Mouse (Mus musculus): ENCODE results near the gene Sh3bgrl2. TPM values are rescaled to one million over a fixed set of nuclear protein-coding genes. Genes with fewer than 3 reads are reported as not detected.
A peak's percentile ranks its signal among the peaks of the same experiment; 100 is the strongest.

Sh3bgrl2 gene
- polyA plus RNA-seq, 1 experiment from 2014 or later, result 13.2 TPM

DNA sequence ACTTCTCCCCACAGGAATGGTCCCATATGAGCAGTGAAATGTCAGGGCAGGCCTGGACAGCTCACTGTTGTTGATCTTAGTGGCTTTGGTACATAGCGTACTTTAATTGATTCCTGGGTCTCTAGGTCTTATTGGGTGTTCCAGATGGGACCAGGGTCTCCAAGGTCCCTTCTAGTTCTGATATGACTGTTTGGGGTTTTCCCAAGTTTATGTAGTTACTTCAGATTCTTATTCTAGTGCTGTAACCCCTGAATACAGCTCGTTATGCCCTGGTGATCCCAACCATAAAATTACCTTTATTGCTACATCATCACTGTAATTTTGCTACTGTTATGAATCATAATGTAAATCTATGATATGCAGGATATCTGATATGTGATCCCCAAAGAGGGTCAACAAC, 98.1 kb downstream of the Sh3bgrl2 start:
- no peaks in the 10 kb centered on the region for H3K9me3 ChIP-seq (ENCODE audit: control insufficient read depth, low read length)
- WGBS, result 87% methylated on average over 2 of the region's 2 CpGs
- H3K4me3 ChIP-seq (ENCODE audit: low read depth, low read length), result no peak overlapping the region
- H3K9ac ChIP-seq (ENCODE audit: low read length), result no peak overlapping the region
- H3K4me2 ChIP-seq (ENCODE audit: low read depth, low read length, severe bottlenecking), result no peak overlapping the region
- H3K27ac ChIP-seq (ENCODE audit: low read depth, low read length), result no peak overlapping the region
- H3K4me1 ChIP-seq (replicated peaks; ENCODE audit: control insufficient read depth, insufficient read depth, low read length), result peaks cover 5% of the 10 kb centered on the region; the same call in 1 of the 2 replicates
- no peaks in the 10 kb centered on the region for H3K27me3 ChIP-seq (ENCODE audit: control insufficient read depth, insufficient read depth, low read length)
- ATAC-seq (replicated peaks; ENCODE audit: low FRiP score), result no peak
- no peak for DNase-seq (ENCODE audit: low spot score)
- H3K36me3 ChIP-seq (ENCODE audit: control insufficient read depth, insufficient read depth, low read length), result no peaks in the 10 kb centered on the region

DNA sequence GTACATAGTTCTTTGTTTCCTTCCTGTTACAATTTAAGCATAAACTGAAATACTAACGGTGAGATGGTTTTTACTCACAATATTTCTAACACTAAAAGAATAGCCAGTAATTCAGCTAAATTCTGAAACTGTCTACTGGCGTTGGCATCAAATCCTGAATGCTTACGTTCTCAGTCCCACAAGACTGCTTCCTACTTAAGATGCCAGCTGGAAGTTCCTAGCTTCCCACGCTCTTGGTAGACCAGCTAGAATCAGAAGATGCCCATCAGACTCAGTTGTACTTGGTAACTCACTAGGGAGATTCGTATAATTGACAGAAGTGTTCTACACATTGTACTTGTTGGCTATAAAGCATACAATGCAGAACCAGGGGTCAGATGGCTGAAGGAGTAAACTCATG, 98.6 kb downstream of the Sh3bgrl2 start:
- Histone ChIP-seq H3K4me2 (ENCODE audit: low read depth, low read length, severe bottlenecking) (no peak overlapping the region), H3K36me3 (ENCODE audit: control insufficient read depth, insufficient read depth, low read length) (no peaks in the 10 kb centered on the region), H3K9ac (ENCODE audit: low read length) (no peak overlapping the region), H3K4me1 (replicated peaks; ENCODE audit: control insufficient read depth, insufficient read depth, low read length) (peaks cover 5% of the 10 kb centered on the region; the same call in 1 of the 2 replicates), H3K27ac (ENCODE audit: low read depth, low read length) (no peak overlapping the region), H3K27me3 (ENCODE audit: control insufficient read depth, insufficient read depth, low read length) (no peaks in the 10 kb centered on the region), H3K9me3 (ENCODE audit: control insufficient read depth, low read length) (no peaks in the 10 kb centered on the region), H3K4me3 (ENCODE audit: low read depth, low read length) (no peak overlapping the region)
- ATAC-seq (replicated peaks; ENCODE audit: low FRiP score) (no peak), DNase-seq (ENCODE audit: low spot score) (no peak)
- WGBS, result 92% methylated on average over 5 of the region's 5 CpGs

- no peak overlapping the region for H3K4me3 ChIP-seq (ENCODE audit: low read depth, low read length)
- H3K27ac ChIP-seq (ENCODE audit: low read depth, low read length), result peak overlapping the region; percentile 54
- peaks cover 5% of the 10 kb centered on the region; the same call in 1 of the 2 replicates for H3K4me1 ChIP-seq (replicated peaks; ENCODE audit: control insufficient read depth, insufficient read depth, low read length)
- no peak overlapping the region for H3K4me2 ChIP-seq (ENCODE audit: low read depth, low read length, severe bottlenecking)
- no peak overlapping the region for H3K9ac ChIP-seq (ENCODE audit: low read length)
- H3K27me3 ChIP-seq (ENCODE audit: control insufficient read depth, insufficient read depth, low read length), result no peaks in the 10 kb centered on the region
- H3K36me3 ChIP-seq (ENCODE audit: control insufficient read depth, insufficient read depth, low read length), result no peaks in the 10 kb centered on the region
- no peaks in the 10 kb centered on the region for H3K9me3 ChIP-seq (ENCODE audit: control insufficient read depth, low read length)
- 24% methylated on average over 7 of the region's 7 CpGs for WGBS
- DNase-seq (ENCODE audit: low spot score) (peak; percentile 49), ATAC-seq (replicated peaks; ENCODE audit: low FRiP score) (no peak)
These were observed 100.0 kb downstream of the Sh3bgrl2 start for GRCm38 (mm10) chr9:83647919-83648705.

DNA sequence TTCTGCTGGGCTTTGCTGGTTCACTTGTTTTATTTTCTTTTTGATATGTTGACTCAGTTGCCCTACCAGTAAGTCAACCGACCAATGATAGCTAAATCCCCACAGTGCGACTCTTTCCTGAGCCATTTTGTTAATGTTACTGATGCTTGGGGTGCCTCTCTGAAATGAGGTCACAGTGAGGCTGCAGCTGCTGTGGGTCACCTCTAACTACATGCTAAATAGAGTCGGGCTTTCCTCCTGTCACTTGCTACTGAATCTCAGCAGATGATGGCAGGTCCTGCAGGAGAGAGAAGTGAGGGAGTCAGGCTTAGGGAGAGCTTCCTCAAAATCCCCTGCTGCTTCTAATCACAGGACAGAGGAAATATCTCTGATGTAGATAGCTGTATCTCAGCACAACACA, 100.6 kb downstream of the Sh3bgrl2 start:
- H3K9ac ChIP-seq (ENCODE audit: low read length), result no peak overlapping the region
- ATAC-seq (replicated peaks; ENCODE audit: low FRiP score) (0 out of 2 replicates have a peak, but pooled peaks have one; percentile 28), DNase-seq (ENCODE audit: low spot score) (peak; percentile 32)
- no peaks in the 10 kb centered on the region for H3K36me3 ChIP-seq (ENCODE audit: control insufficient read depth, insufficient read depth, low read length)
- 33% methylated on average over 3 of the region's 3 CpGs for WGBS
- H3K9me3 ChIP-seq (ENCODE audit: control insufficient read depth, low read length), result no peaks in the 10 kb centered on the region
- peak overlapping the region; percentile 54; the same call in 1 of the 2 replicates for H3K27ac ChIP-seq (ENCODE audit: low read depth, low read length)
- peaks cover 5% of the 10 kb centered on the region; the same call in 1 of the 2 replicates for H3K4me1 ChIP-seq (replicated peaks; ENCODE audit: control insufficient read depth, insufficient read depth, low read length)
- H3K4me2 ChIP-seq (ENCODE audit: low read depth, low read length, severe bottlenecking), result no peak overlapping the region
- no peaks in the 10 kb centered on the region for H3K27me3 ChIP-seq (ENCODE audit: control insufficient read depth, insufficient read depth, low read length)
- H3K4me3 ChIP-seq (ENCODE audit: low read depth, low read length), result no peak overlapping the region

DNA sequence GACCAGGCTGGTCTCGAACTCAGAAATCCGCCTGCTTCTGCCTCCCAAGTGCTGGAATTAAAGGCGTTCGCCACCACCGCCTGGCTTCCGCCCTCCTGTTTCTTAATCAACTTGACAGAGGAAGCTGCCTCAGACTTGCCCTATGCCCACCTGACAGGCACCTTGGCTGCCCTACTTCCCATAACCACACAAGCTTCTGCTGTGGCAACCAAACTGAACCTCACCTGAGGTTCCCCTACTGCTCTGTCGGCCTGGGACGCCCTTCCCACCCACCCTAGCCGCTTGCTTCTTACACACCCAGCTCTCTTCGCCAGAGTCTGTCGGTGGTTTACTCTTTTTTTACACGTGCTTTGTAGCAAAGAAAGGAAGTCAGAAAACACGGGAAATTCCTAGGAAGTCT, 103.9 kb downstream of the Sh3bgrl2 start:
- ATAC-seq (replicated peaks; ENCODE audit: low FRiP score), result no peak

DNA sequence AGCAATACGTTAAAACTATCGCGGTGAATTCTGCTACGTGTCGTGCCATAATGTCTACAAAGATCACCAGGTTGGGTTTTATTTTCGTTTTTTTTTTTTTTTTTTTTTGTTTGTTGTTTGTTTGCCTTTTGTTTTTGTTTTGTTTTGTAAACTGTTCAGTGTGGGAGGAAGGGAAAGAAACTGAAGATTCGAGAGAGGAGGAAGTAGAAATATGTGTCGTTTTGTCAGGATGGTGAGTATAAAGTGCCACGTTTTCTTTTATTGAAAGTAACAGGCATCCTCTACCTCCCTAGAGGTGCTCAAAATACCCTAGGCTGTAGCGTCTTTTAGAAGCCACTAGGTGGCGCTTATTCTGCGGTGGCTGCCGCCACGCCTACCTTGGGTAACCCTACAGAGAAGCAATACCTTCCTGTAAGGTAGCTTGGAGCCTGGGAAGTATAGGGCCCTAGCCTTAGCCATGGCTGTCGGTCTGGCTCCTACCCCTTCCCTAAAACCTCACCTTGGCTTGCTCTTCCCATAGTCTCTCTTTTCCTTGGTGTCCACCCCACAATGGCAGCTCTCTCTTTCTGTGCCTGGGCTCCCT, 104.6 kb downstream of the Sh3bgrl2 start:
- no peaks in the 10 kb centered on the region for H3K36me3 ChIP-seq (ENCODE audit: control insufficient read depth, insufficient read depth, low read length)
- H3K4me3 ChIP-seq (ENCODE audit: low read depth, low read length), result no peak overlapping the region
- WGBS, result 24% methylated on average over 15 of the region's 15 CpGs
- ATAC-seq (replicated peaks; ENCODE audit: low FRiP score) (peak; percentile 21; the same call in 1 of the 2 replicates), DNase-seq (ENCODE audit: low spot score) (no peak)
- no peak overlapping the region for H3K27ac ChIP-seq (ENCODE audit: low read depth, low read length)
- H3K9me3 ChIP-seq (ENCODE audit: control insufficient read depth, low read length), result no peaks in the 10 kb centered on the region
- H3K4me2 ChIP-seq (ENCODE audit: low read depth, low read length, severe bottlenecking), result no peak overlapping the region
- no peaks in the 10 kb centered on the region for H3K27me3 ChIP-seq (ENCODE audit: control insufficient read depth, insufficient read depth, low read length)
- H3K4me1 ChIP-seq (replicated peaks; ENCODE audit: control insufficient read depth, insufficient read depth, low read length), result peaks cover 3% of the 10 kb centered on the region; the same call in 1 of the 2 replicates
- no peak overlapping the region for H3K9ac ChIP-seq (ENCODE audit: low read length)

More for the DNA sequence above, 103.9 kb downstream of the Sh3bgrl2 start:
- Histone ChIP-seq H3K27ac (ENCODE audit: low read depth, low read length) (no peak overlapping the region), H3K36me3 (ENCODE audit: control insufficient read depth, insufficient read depth, low read length) (no peaks in the 10 kb centered on the region), H3K4me1 (replicated peaks; ENCODE audit: control insufficient read depth, insufficient read depth, low read length) (peaks cover 5% of the 10 kb centered on the region; the same call in 1 of the 2 replicates), H3K9ac (ENCODE audit: low read length) (no peak overlapping the region), H3K4me2 (ENCODE audit: low read depth, low read length, severe bottlenecking) (no peak overlapping the region), H3K4me3 (ENCODE audit: low read depth, low read length) (no peak overlapping the region), H3K9me3 (ENCODE audit: control insufficient read depth, low read length) (no peaks in the 10 kb centered on the region), H3K27me3 (ENCODE audit: control insufficient read depth, insufficient read depth, low read length) (no peaks in the 10 kb centered on the region)
- DNase-seq (ENCODE audit: low spot score), result no peak
- 88% methylated on average over 13 of the region's 13 CpGs for WGBS

DNA sequence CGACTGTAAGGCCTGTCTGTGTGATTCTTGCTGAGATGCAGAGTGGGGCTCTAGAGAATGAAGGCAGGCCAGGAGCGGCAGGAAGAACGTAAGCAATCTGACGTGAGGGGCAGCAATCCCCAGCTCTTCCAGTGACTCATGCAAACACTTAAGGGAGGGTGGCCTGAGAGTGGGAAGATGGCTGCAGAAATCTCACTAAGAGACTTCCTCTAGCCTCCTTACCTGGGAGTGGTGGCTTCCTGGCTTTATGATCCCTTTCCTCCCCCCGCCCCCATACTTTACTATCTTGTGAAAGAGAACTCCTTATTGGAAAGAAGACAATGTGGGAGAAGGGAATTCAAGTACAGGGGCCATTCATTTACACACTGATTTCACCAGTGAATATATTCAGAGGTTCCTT, 106.5 kb downstream of the Sh3bgrl2 start:
- Histone ChIP-seq H3K27ac (ENCODE audit: low read depth, low read length) (no peak overlapping the region), H3K4me2 (ENCODE audit: low read depth, low read length, severe bottlenecking) (no peak overlapping the region), H3K9ac (ENCODE audit: low read length) (no peak overlapping the region), H3K27me3 (ENCODE audit: control insufficient read depth, insufficient read depth, low read length) (no peaks in the 10 kb centered on the region), H3K4me3 (ENCODE audit: low read depth, low read length) (no peak overlapping the region), H3K9me3 (ENCODE audit: control insufficient read depth, low read length) (no peaks in the 10 kb centered on the region), H3K36me3 (ENCODE audit: control insufficient read depth, insufficient read depth, low read length) (no peaks in the 10 kb centered on the region), H3K4me1 (replicated peaks; ENCODE audit: control insufficient read depth, insufficient read depth, low read length) (no peaks in the 10 kb centered on the region)
- WGBS, result 86% methylated on average over 5 of the region's 5 CpGs
- no peak for DNase-seq (ENCODE audit: low spot score)
- ATAC-seq (replicated peaks; ENCODE audit: low FRiP score), result no peak

- Histone ChIP-seq H3K4me1 (replicated peaks; ENCODE audit: control insufficient read depth, insufficient read depth, low read length) (no peaks in the 10 kb centered on the region), H3K27me3 (ENCODE audit: control insufficient read depth, insufficient read depth, low read length) (no peaks in the 10 kb centered on the region), H3K4me3 (ENCODE audit: low read depth, low read length) (no peak overlapping the region), H3K9ac (ENCODE audit: low read length) (no peak overlapping the region), H3K27ac (ENCODE audit: low read depth, low read length) (0 out of 2 replicates have a peak overlapping the region, but pooled peaks have one; percentile 3), H3K9me3 (ENCODE audit: control insufficient read depth, low read length) (no peaks in the 10 kb centered on the region), H3K36me3 (ENCODE audit: control insufficient read depth, insufficient read depth, low read length) (no peaks in the 10 kb centered on the region), H3K4me2 (ENCODE audit: low read depth, low read length, severe bottlenecking) (0 out of 2 replicates have a peak overlapping the region, but pooled peaks have one; percentile 8)
- 35% methylated on average over 8 of the region's 8 CpGs for WGBS
- DNase-seq (ENCODE audit: low spot score), result no peak
- ATAC-seq (replicated peaks; ENCODE audit: low FRiP score), result peak; percentile 42; the same call in 1 of the 2 replicates
These were observed 109.0 kb downstream of the Sh3bgrl2 start for GRCm38 (mm10) chr9:83656960-83657651.

Data from forebrain, embryonic 11.5 days (tissue).